Mouse (Mus musculus): ENCODE measurements around the gene Fn1.

- TF ChIP-seq FOSL1 (IDR thresholded peaks at IDR 0.05; ENCODE audit: insufficient read depth, low read length, poor library complexity, severe bottlenecking) (no peak), CTCF (IDR thresholded peaks at IDR 0.05; ENCODE audit: control insufficient read depth, insufficient read depth, insufficient read length) (no peak)
Measured at GRCm38 (mm10) chr1:71642794-71643193, 10.2 kb downstream of the Fn1 start.
